Mouse (Mus musculus) lung, postnatal 36 days (tissue): ENCODE measurements around the gene Mag.
"Not testable (repeated sequence)": the region's sequence is repeated elsewhere in the genome, so short reads cannot be mapped to it uniquely, and the experiment has no call there.

Source experiments
- DNase-seq: peaks from one replicate; pipeline ENCODE4 v3.0.0; 2022; ENCODE audit warnings: mixed read lengths

Gene Mag

DNA sequence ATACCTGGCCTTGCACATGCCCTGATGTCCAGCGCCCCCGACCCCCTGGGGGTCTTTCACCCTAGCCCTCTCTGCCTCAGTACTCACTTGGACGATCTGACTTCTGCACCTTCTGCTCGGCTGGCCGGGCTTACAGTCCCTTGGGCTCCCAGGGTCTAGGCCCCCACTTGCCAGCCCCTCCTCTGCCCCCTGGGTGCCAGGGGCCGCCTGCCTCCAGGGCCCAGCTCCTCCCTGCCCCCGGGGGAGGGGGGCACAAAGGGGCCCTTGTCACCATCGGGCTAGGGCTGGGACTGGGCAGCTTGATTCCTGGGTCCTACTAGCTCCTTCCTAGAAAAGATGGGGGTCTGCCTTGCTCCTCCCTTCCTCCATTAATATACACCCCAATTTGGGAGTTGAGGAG, at the start of gene Mag:
Gene Mag, minus strand, starts transcription at position 142 of the 400 bp plus-strand sequence.
- no peak for DNase-seq

- no peak for DNase-seq
Measured at GRCm38 (mm10) chr7:30964366-30964765, 49.7 kb upstream of the Mag start.

- no peak for DNase-seq
Measured at GRCm38 (mm10) chr7:30962862-30963261, 48.2 kb upstream of the Mag start.

DNA sequence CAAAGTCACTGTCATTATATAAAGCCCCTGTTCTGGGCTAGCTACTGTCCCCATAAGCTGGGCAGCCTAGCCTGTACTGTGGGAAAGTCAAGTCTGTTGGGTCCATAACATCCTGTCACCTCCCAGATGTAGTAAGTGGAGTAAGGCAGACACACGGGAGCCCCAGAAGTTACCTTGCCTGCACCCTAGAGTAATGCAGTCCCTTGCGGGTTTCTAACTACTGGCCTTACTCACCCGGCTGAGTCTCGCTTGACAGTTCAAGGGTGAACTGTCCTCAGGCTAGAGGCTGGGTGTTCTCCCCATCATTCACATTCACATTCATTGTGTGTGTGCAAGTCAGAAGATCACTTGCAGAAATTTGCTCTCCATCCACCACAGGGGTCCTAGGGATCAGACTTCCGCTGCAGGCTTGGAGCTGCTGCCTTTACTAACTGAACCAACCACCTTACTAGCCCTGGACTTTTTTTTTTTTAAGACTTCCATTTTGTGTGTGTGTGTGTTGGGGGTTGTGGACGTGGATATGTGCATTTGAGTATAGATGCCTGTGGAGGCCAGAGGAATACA, 45.2 kb upstream of the Mag start:
- no peak for DNase-seq

- no peak for DNase-seq
Measured at GRCm38 (mm10) chr7:30958866-30959487, 44.3 kb upstream of the Mag start.

- no peak for DNase-seq
Measured at GRCm38 (mm10) chr7:30958109-30958865, 43.6 kb upstream of the Mag start.

DNA sequence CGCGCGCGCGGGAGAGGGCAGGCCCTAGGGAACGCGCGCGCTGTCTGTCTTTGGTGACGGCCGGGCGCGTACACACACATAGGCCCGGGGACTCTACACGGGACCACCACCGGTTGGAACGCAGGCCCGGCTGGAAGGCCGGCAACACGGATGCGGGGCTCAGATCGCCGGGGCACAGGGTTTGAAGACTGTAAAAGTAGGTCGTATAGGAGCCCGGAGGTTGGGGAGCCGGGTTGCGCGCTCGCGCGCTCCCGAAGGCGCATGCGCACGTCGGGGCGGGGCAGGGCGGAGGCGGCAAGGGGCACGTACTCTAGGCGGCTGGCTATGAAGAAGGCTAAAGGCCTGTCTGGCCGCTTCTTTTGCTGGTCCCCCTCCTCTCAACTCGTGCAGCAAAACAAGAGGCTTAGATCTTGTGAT, 42.7 kb upstream of the Mag start:
- peak; percentile 92 for DNase-seq

DNA sequence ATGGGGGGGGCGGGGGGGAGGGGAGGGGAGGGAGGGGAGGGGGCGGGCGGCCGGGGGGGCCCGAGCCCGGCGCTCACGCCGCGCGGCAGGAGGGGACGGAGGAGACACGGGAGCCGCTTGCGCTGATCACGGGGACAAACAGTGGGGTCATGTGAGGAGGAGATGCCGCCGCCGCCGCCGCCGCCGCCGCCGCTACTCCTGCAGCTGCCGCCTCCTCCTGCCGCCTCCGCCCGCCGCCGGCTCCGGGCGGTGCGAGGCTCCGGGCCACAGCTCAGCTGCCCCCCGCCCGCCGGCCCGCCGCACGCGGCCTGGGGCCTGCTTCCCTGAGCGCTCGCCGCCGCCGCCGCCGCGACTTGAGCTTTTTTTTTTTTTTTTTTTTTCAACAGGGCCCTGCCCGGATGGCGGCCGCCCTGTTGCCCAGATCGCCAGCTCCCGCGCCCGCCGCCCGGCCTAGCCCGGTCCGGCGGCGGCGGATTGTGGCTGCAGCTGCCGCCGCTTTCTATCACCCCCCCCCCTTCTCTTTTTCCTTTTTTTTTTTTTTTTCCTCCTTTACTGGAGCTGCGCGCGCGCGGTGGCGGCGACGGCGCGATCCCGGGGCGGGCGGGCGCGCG, 42.2 kb upstream of the Mag start, which contains the start of gene Usf2:
Gene Usf2, minus strand, starts transcription at position 48 of the 611 bp plus-strand sequence.
- peak; percentile 83 for DNase-seq

DNA sequence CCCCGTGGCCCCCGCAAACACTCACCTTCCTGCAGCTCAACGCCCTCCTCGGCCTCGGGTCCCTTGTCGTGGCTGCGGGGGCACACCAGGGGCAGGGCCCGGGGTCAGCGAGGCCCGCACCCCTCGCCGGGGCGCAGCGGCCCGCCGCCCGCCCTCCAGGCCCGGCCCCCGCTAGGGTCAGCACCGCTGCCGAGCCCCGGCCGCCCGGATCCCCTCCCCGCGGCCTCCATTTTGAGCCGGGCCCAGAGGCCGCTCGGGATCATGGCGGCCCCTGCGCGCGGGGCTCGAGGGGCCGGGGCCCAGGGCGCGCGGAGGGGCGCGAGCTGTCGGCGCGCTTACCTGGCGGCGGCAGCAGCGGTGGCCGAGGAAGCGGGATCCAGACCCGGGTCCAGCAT, 41.7 kb upstream of the Mag start:
- no peak for DNase-seq

DNA sequence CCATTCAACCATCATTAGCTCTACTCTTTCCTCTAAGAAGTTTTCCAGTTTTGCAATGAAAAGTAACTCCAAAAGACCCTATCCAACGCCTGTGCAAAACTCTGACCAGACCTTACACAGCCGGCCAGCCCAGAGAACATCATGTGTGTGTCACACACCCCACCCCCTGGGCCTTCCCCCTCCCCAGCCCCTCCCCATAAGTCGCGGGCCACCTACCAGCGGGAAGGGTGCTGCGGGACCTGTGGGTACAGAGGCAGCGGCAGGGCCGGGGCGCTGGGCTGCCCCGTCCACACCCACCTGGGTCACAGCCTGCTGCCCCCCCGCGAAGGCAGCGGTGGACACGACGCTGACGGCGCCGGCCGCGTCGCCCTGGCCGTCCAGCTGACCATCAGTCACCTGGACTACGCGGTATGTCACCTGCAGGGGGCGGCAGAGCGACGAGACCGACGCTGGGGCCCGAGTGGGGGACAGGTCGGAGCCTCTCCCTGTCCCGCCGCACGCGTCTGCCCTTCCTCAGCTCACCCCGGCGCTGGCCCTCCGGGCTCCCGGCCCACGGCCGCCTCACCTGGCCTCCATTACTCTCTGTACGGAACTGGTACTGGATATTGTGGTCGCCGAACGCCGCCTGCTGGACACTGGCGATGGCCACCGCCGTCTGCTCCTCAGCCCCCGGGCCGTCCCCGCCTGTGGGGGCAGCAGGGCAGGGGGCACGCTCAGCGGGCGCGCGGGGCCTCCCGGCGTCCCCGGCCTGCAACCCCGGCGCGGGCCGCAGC, 41.1 kb upstream of the Mag start:
- peak; percentile 95 for DNase-seq

DNA sequence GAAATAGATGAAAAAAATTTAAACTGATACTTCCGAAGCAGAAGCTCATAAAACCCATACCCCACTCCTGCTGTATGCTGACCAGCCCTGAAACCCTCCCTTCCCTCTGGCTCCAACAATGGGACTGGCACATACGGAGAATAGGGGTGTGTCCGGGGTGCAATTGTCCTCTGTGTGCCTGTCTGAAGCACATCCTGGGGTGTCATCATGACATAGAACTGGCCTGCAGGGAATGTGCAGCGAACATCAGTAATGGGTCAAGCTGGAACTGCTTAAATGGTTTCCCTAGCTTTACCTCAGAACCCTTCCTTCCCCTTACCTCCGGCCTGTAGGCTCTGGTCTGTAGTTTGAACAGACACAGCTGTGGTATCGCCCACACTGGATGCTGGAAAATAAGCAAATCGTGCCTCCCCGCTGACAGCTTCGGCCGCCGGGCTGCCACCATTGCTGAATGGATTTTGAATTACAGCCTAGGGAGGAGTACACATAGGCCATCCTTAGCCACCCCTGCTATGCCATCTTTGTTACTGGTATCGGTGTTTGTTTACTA, 40.4 kb upstream of the Mag start:
- DNase-seq, result no peak

- DNase-seq, result peak; percentile 27
Measured at GRCm38 (mm10) chr7:30954036-30954435, 39.4 kb upstream of the Mag start.

GRCm38 (mm10) chr7:30953459-30953858, 38.8 kb upstream of the Mag start:
- DNase-seq, result peak; percentile 39

DNA sequence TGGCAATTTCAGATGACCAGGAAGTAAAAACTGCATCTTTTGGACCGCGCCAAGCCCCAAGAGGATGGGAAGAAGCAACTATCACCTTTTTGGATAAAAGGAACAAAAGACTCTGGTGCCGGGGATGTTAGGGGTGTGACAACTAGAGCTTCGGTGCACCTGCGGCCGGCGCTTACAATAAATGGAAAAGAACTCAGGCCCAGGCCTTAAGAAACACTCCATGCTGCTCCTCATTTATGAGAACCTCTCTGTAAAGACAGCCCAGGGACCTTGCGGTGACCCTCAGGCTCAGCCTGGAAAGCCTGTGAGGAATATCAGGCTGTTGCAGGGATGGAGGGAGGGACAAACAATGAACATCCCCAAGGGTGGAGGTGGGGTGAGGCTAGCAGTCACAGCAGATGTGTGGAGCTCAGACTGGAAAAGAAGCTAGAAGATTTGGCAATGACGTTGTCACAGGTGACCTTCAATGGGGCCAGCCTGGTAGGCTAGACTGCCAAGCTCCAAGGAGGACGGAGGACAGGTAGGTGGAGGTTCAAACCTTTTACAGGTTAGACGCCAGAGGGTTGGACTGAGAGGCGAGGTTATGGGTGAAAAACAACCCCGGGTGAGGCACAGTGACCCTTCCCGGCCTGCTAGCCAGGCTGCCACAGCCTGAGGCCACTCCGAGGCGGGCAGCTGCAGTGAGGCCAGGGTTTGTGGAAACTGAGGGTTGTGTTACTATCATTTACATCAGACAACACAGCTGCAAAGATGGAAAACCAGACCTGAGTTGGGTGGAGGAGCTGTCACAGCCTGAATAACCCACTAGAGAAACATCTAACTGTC, 38.0 kb upstream of the Mag start:
- no peak for DNase-seq

DNA sequence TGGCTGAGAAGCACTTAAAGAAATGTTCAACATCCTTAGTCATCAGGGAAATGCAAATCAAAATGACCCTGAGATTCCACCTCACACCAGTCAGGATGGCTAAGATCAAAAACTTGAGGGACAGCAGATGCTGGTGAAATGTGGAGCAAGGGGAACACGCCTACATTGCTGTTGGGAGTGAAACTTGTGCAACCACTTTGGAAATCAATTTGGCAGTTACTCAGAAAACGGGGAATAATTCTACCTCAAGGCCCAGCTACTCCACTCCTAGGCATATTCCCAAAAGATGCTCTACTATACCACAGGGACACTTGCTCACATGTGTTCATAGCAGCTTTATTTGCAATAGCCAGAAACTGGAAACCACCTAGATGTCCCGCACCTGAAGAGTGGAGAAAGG, 35.2 kb upstream of the Mag start:
- DNase-seq, result not testable (repeated sequence)

- DNase-seq, result no peak
Measured at GRCm38 (mm10) chr7:30945876-30946275, 31.2 kb upstream of the Mag start.

DNA sequence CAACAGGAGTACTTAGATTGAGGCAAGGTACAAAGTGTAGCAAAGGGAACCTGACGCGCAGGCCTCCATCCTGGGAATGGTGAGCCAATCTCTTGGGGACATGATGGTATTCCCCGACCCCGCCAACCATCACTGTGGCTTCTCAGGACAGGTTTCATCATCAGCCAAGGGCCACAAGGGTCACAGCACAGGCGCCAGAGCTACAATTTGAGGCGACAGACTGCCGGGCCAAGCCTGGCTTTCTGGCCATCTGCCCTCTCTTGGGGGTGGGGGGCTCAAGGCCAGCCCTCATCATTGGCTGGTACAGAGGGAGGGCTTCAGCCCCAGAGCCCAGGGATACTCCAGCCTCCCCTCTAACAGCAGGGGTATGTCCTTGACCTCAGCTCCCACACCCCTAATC, 30.8 kb upstream of the Mag start:
- DNase-seq, result not testable (repeated sequence)

- not testable (repeated sequence) for DNase-seq
Measured at GRCm38 (mm10) chr7:30944706-30945105, 30.0 kb upstream of the Mag start.

DNA sequence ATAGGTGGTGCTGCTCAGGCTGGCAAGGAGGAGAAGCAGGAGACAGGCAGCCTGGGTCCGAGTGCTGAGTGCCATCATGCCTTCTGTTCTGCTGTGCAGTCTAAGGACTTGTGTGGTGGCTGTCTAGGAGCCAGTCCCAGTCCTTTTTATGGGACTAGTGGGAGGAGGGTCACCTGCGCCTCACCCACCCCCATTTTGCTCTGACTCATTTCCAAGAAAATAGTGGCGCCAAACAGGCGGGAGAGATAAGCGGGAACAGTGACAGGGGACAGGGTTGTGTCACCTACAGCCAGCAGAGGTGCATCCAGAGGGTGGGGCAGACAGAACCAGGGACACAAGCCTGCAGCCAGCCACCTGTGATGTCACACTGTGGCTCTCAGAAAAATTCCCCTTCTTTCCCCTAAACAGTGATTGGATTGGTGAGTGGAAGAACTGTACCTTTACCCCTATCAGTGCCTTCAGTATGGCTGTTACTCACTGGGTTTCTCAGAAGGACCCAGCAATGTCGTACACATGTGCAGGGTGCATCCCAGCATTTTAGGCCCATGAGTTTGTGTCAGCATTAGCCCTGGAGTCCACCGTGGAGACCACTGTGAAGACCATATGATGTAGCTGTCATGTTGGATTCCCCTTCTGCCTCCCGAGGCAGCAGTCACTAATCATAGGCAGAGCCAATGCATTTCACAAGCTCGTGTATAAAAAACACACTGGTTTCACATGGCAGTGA, 29.4 kb upstream of the Mag start, which contains the start of gene Hamp:
Gene Hamp, minus strand, starts transcription at position 124 of the 727 bp plus-strand sequence.
- DNase-seq, result no peak

- DNase-seq, result not testable (repeated sequence)
Measured at GRCm38 (mm10) chr7:30942365-30942764, 27.7 kb upstream of the Mag start.

DNA sequence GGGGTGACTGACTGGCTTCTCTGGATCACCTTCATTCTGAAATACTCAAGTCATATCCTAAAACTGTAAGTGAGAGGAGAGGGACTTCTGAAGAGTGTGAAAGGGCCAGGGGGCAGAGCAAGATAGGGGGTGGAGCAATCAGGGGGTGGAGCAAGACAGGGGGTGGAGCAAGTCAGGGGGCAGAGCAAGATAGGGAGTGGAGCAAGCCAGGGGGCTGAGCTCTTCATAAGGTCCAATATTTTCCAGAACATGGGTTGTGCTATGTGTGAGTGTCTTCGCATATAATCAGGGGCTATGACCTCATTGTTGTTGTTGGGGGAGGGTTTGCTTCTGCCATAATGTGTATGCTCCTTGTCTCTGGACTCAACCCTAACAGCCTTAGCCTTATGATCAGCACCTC, 25.4 kb upstream of the Mag start:
- DNase-seq, result not testable (repeated sequence)
